Mouse (Mus musculus) CH12.LX (cell line): ENCODE results near the gene Wdr90. TPM values are rescaled to one million over a fixed set of nuclear protein-coding genes. Genes with fewer than 3 reads are reported as not detected.
A peak's percentile ranks its signal among the peaks of the same experiment; 100 is the strongest.

Source experiments
- DNase-seq: peaks from one replicate; pipeline ENCODE4 v3.0.0-alpha.2; 2013; ENCODE audit errors: extremely low read depth
- H3K27ac ChIP-seq: 2 replicates; pipeline ENCODE4 v1.5.1; 2012; ENCODE audit warnings: low read depth, mild to moderate bottlenecking, control low read depth, moderate library complexity; ENCODE audit not compliant: insufficient read depth
- H3K27me3 ChIP-seq: replicated peaks from 2 replicates; pipeline ENCODE3; 2012; ENCODE audit warnings: inconsistent platforms
- H3K36me3 ChIP-seq, 2 experiments: replicated peaks in 1 of 2; 2 replicates each; pipeline versions ENCODE3 to v1.6.1; 2012; ENCODE audit warnings: inconsistent platforms in 1 of 2, low read length in 1 of 2, mild to moderate bottlenecking in 1 of 2, mixed read lengths in 1 of 2, moderate library complexity in 1 of 2; ENCODE audit not compliant: control insufficient read depth in 1 of 2, insufficient read depth in 1 of 2
- H3K4me1 ChIP-seq, 2 experiments: 2 replicates each; pipeline ENCODE4 v1.6.1; 2012; ENCODE audit warnings: inconsistent platforms in 1 of 2, moderate library complexity in 1 of 2; ENCODE audit not compliant: insufficient read depth in 2 of 2, control insufficient read depth in 1 of 2
- H3K4me2 ChIP-seq: 2 replicates; pipeline ENCODE4 v1.6.1; 2012; ENCODE audit warnings: low read depth, mild to moderate bottlenecking, control low read depth; ENCODE audit not compliant: poor library complexity, insufficient read depth, severe bottlenecking
- H3K4me3 ChIP-seq, 3 experiments: fragments of 150-350 bp in 1 of 3; sonication (generic) in 1 of 3; replicated peaks in 1 of 3; 2 replicates each; pipeline versions ENCODE3 to v1.5.1; 2011 to 2012; ENCODE audit warnings: low read depth in 2 of 3, low read length in 2 of 3, mild to moderate bottlenecking in 2 of 3, moderate library complexity in 2 of 3, control low read depth in 1 of 3, improper control_type of control experiment in 1 of 3, inconsistent platforms in 1 of 3, mixed read lengths in 1 of 3; ENCODE audit not compliant: poor library complexity in 1 of 3
- H3K79me2 ChIP-seq: replicated peaks from 2 replicates; pipeline ENCODE4 v1.6.1; 2012; ENCODE audit warnings: mild to moderate bottlenecking, moderate library complexity; ENCODE audit not compliant: control insufficient read depth, poor library complexity, insufficient read depth, severe bottlenecking; ENCODE audit errors: extremely low read depth
- H3K9ac ChIP-seq: 2 replicates; pipeline ENCODE4 v1.6.1; 2012; ENCODE audit warnings: low read depth, mild to moderate bottlenecking, control low read depth, moderate library complexity; ENCODE audit not compliant: insufficient read depth
- H3K9me3 ChIP-seq: replicated peaks from 2 replicates; pipeline ENCODE3; 2012; ENCODE audit warnings: low read length, inconsistent platforms, mixed read lengths
- BHLHE40 ChIP-seq: IDR thresholded peaks from 2 replicates; pipeline ENCODE4 v1.6.1; 2011; ENCODE audit warnings: mild to moderate bottlenecking, low read depth, low read length, improper control_type of control experiment
- CTCF ChIP-seq, 2 experiments: IDR thresholded peaks in 1 of 2; conservative IDR thresholded peaks in 1 of 2; 2 replicates each; pipeline ENCODE4 v1.5.1; 2011 to 2012; ENCODE audit warnings: low read depth in 2 of 2, low read length in 2 of 2, improper control_type of control experiment in 1 of 2, inconsistent platforms in 1 of 2, mild to moderate bottlenecking in 1 of 2, moderate library complexity in 1 of 2
- E2F4 ChIP-seq: IDR thresholded peaks from 2 replicates; pipeline ENCODE4 v1.6.1; 2011; ENCODE audit warnings: low read depth, low read length, improper control_type of control experiment; ENCODE audit not compliant: insufficient replicate concordance
- ELF1 ChIP-seq: IDR thresholded peaks from 2 replicates; pipeline ENCODE4 v1.6.1; 2014; ENCODE audit warnings: low read depth, mild to moderate bottlenecking, inconsistent platforms, low read length, improper control_type of control experiment
- ETS1 ChIP-seq: conservative IDR thresholded peaks from 2 replicates; pipeline ENCODE4 v1.6.1; 2012; ENCODE audit warnings: low read depth, mild to moderate bottlenecking, inconsistent platforms, low read length, improper control_type of control experiment, moderate library complexity
- GABPA ChIP-seq: IDR thresholded peaks from 2 replicates; pipeline ENCODE4 v1.6.1; 2012; ENCODE audit warnings: low read depth, low read length, improper control_type of control experiment, inconsistent platforms; ENCODE audit not compliant: insufficient replicate concordance
- HCFC1 ChIP-seq: IDR thresholded peaks from 2 replicates; pipeline ENCODE4 v1.6.1; 2012; ENCODE audit warnings: low read depth, mild to moderate bottlenecking, inconsistent platforms, low read length, improper control_type of control experiment
- JUN ChIP-seq: IDR thresholded peaks from 2 replicates; pipeline ENCODE4 v1.6.1; 2011; ENCODE audit warnings: low read depth, mild to moderate bottlenecking, low read length, improper control_type of control experiment, moderate library complexity; ENCODE audit not compliant: insufficient read depth
- JUND ChIP-seq: conservative IDR thresholded peaks from 2 replicates; pipeline ENCODE4 v1.6.1; 2011; ENCODE audit warnings: low read depth, low read length, improper control_type of control experiment
- KAT2A ChIP-seq: IDR thresholded peaks from 2 replicates; pipeline ENCODE4 v1.6.1; 2012; ENCODE audit warnings: low read length, improper control_type of control experiment, inconsistent platforms; ENCODE audit not compliant: insufficient replicate concordance
- MAFK ChIP-seq: IDR thresholded peaks from 2 replicates; pipeline ENCODE4 v1.6.1; 2011; ENCODE audit warnings: low read length, improper control_type of control experiment; ENCODE audit not compliant: insufficient replicate concordance
- MAX ChIP-seq: IDR thresholded peaks from 2 replicates; pipeline ENCODE4 v1.6.1; 2011; ENCODE audit warnings: low read length, improper control_type of control experiment
- MAZ ChIP-seq: IDR thresholded peaks from 2 replicates; pipeline ENCODE4 v1.6.1; 2012; ENCODE audit warnings: low read depth, mild to moderate bottlenecking, inconsistent platforms, low read length, improper control_type of control experiment, moderate library complexity
- MXI1 ChIP-seq: IDR thresholded peaks from 2 replicates; pipeline ENCODE4 v1.6.1; 2011; ENCODE audit warnings: mild to moderate bottlenecking, low read depth, low read length, improper control_type of control experiment
- MYC ChIP-seq: IDR thresholded peaks from 2 replicates; pipeline ENCODE4 v1.6.1; 2011; ENCODE audit warnings: low read depth, mild to moderate bottlenecking, improper control_type of control experiment, low read length
- NELFE ChIP-seq: IDR thresholded peaks from 2 replicates; pipeline ENCODE4 v1.6.1; 2011; ENCODE audit warnings: low read depth, low read length, improper control_type of control experiment
- NRF1 ChIP-seq: IDR thresholded peaks from 2 replicates; pipeline ENCODE4 v1.6.1; 2014; ENCODE audit warnings: low read depth, mild to moderate bottlenecking, inconsistent platforms, low read length, improper control_type of control experiment, moderate library complexity
- POLR2A ChIP-seq: IDR thresholded peaks from 2 replicates; pipeline ENCODE4 v1.6.1; 2011; ENCODE audit warnings: low read depth, mild to moderate bottlenecking, improper control_type of control experiment, low read length
- RAD21 ChIP-seq: IDR thresholded peaks from 2 replicates; pipeline ENCODE4 v1.6.1; 2011; ENCODE audit warnings: low read depth, mild to moderate bottlenecking, low read length, improper control_type of control experiment, moderate library complexity
- RCOR1 ChIP-seq: conservative IDR thresholded peaks from 2 replicates; pipeline ENCODE4 v1.6.1; 2012; ENCODE audit warnings: low read depth, mild to moderate bottlenecking, inconsistent platforms, low read length, improper control_type of control experiment
- SIN3A ChIP-seq: IDR thresholded peaks from 2 replicates; pipeline ENCODE4 v1.6.1; 2012; ENCODE audit warnings: low read length, improper control_type of control experiment, inconsistent platforms
- SMC3 ChIP-seq: IDR thresholded peaks from 2 replicates; pipeline ENCODE4 v1.6.1; 2011; ENCODE audit warnings: low read depth, low read length, improper control_type of control experiment
- TCF12 ChIP-seq: IDR thresholded peaks from 2 replicates; pipeline ENCODE4 v1.6.1; 2014; ENCODE audit warnings: low read depth, mild to moderate bottlenecking, inconsistent platforms, low read length, improper control_type of control experiment
- UBTF ChIP-seq: IDR thresholded peaks from 2 replicates; pipeline ENCODE4 v1.6.1; 2012; ENCODE audit warnings: low read depth, mild to moderate bottlenecking, inconsistent platforms, low read length, improper control_type of control experiment, moderate library complexity
- USF1 ChIP-seq: IDR thresholded peaks from 2 replicates; pipeline ENCODE4 v1.6.1; 2014; ENCODE audit warnings: low read depth, mild to moderate bottlenecking, inconsistent platforms, low read length, improper control_type of control experiment
- ZC3H11A ChIP-seq: IDR thresholded peaks from 2 replicates; pipeline ENCODE4 v1.6.1; 2012; ENCODE audit warnings: low read depth, mild to moderate bottlenecking, inconsistent platforms, low read length, improper control_type of control experiment
- ZKSCAN1 ChIP-seq: IDR thresholded peaks from 2 replicates; pipeline ENCODE4 v1.6.1; 2012; ENCODE audit warnings: low read depth, inconsistent platforms, low read length, improper control_type of control experiment, borderline replicate concordance
- ZMIZ1 ChIP-seq: IDR thresholded peaks from 2 replicates; pipeline ENCODE4 v1.6.1; 2012; ENCODE audit warnings: low read depth, mild to moderate bottlenecking, inconsistent platforms, low read length, improper control_type of control experiment
- ZNF384 ChIP-seq: IDR thresholded peaks from 2 replicates; pipeline ENCODE4 v1.6.1; 2012; ENCODE audit warnings: low read depth, low read length, improper control_type of control experiment, inconsistent platforms
- dilution Hi-C: fragments of 300-500 bp; cut with MboI; formaldehyde crosslinking; loops from 2 replicates; pipeline ENCODE4 v1.14.3; 2020; ENCODE audit warnings: low sequenced_read_pairs; ENCODE audit not compliant: extremely low pct_unique_long_range_greater_than_20kb, extremely low pct_ligation_motif_present
- in situ Hi-C: fragments of 300-500 bp; cut with MboI; formaldehyde crosslinking; loops from 3 replicates; pipeline ENCODE4 v1.14.3; 2019; ENCODE audit warnings: low sequenced_read_pairs, low pct_ligation_motif_present, low pct_unique_long_range_greater_than_20kb, mixed read lengths
- polyA plus RNA-seq: library from polyadenylated mRNA; unstranded; fragments of >175 nt; gene quantifications from 2 replicates; pipeline ENCODE4 v1.2.1, GENCODE M21; 2012; ENCODE audit warnings: low read depth; ENCODE audit not compliant: insufficient read length
- total RNA-seq, 2 experiments: library from RNA; depleted of rRNA; stranded (reverse); fragments of 300-350 nt in 1 of 2; fragments of >200 nt in 1 of 2; gene quantifications; 2 replicates each; pipeline ENCODE4 v1.2.3; 2012 to 2014

Wdr90 gene
- total and polyA plus RNA-seq, 3 experiments: 16.0 to 38.0 (median 23.8) TPM

- Histone ChIP-seq H3K9ac (no peak overlapping the region), H3K27ac (no peak overlapping the region), H3K27me3 (peaks cover 95% of the 10 kb centered on the region), H3K4me1 (peaks cover 2 to 5% of the 10 kb centered on the region in 2 experiments; a peak in 3 of 4 replicates), H3K79me2 (no peaks in the 10 kb centered on the region), H3K4me2 (no peak overlapping the region), H3K9me3 (no peaks in the 10 kb centered on the region), H3K36me3 (no peaks in the 10 kb centered on the region), H3K4me3 (no peak overlapping the region)
- in situ Hi-C loops (no loop called here), dilution Hi-C loops (no loop called here)
- peak; percentile 57 for DNase-seq
- TF ChIP-seq SIN3A (peak; percentile 81; the same call in 1 of the 2 replicates), POLR2A (no peak), ZKSCAN1 (no peak), JUN (no peak), MXI1 (peak; percentile 87), ELF1 (no peak), TCF12 (no peak), MAFK (no peak), GABPA (no peak), HCFC1 (no peak), JUND (no peak), RCOR1 (no peak), SMC3 (no peak), ETS1 (no peak), UBTF (no peak), USF1 (no peak), MYC (no peak), KAT2A (no peak), E2F4 (no peak), RAD21 (no peak), CTCF (conservative IDR thresholded peaks at IDR 0.05 in 1 of 2, IDR thresholded peaks at IDR 0.05 in 1 of 2; ENCODE audit: low read depth in 2 of 2, low read length in 2 of 2) (peak in 1 of 2 experiments; percentile 50; a peak in 2 of 4 replicates)
Measured at GRCm38 (mm10) chr17:25813471-25813870, 47.8 kb downstream of the Wdr90 start.

GRCm38 (mm10) chr17:25810890-25811289 lies 50.4 kb downstream of the Wdr90 start:
- Histone ChIP-seq H3K36me3 (no peaks in the 10 kb centered on the region), H3K9ac (no peak overlapping the region), H3K4me3 (no peak overlapping the region), H3K27me3 (peaks cover 82% of the 10 kb centered on the region), H3K4me1 (no peaks in the 10 kb centered on the region), H3K4me2 (no peak overlapping the region), H3K27ac (no peak overlapping the region), H3K79me2 (no peaks in the 10 kb centered on the region), H3K9me3 (no peaks in the 10 kb centered on the region)
- dilution Hi-C loops: no loop called here
- DNase-seq: no peak
- in situ Hi-C loops: no loop called here
- no peak for TF ChIP-seq NRF1
- TF ChIP-seq ZNF384: no peak
- TF ChIP-seq KAT2A: no peak
- TF ChIP-seq ZMIZ1: no peak
- TF ChIP-seq USF1: no peak
- TF ChIP-seq BHLHE40: no peak
- no peak for TF ChIP-seq ZC3H11A
- no peak for TF ChIP-seq NELFE
- no peak for TF ChIP-seq POLR2A
- TF ChIP-seq SMC3: no peak
- no peak for TF ChIP-seq UBTF
- no peak for TF ChIP-seq MAZ
- TF ChIP-seq GABPA: no peak
- TF ChIP-seq TCF12: no peak
- TF ChIP-seq MAFK: no peak
- no peak for TF ChIP-seq ETS1
- no peak for TF ChIP-seq MAX
